Mouse (Mus musculus): ENCODE measurements around the gene Map2k3. TPM values are rescaled to one million over a fixed set of nuclear protein-coding genes. Genes with fewer than 3 reads are reported as not detected.

The Map2k3 gene
- total RNA-seq, 2 experiments from 2014 or later = 136 to 159 TPM

DNA sequence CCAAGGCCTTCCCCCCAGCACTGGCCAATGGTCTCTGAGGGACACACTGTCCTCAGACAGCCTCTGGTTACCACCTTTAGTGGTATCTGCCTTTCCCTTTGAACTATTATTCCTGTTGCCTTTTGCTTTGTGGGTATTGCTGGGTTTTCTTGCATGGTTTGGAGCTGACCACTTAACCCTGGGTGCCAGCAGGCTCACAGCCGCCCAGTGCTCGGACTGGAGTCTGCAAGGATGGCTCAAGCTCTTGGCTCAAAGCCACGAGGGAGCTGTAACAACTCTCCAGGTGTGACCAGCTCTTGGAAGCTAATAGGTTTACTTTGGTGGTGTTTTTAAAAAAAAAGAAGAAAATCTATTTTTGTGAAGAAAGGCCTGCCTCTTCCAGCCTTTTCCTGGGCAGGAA is 20.5 kb downstream of the Map2k3 start:
- no peak for DNase-seq
- Histone ChIP-seq H3K27ac (no peak overlapping the region), H3K4me3 (no peak overlapping the region)
- no peak for TF ChIP-seq CTCF (IDR thresholded peaks at IDR 0.05)
- intact Hi-C loops (cut with DNase I) = loop anchor here (5.0 kb wide), 1 partner anchor 90 kb away; no protein-coding TSS in a partner anchor

DNA sequence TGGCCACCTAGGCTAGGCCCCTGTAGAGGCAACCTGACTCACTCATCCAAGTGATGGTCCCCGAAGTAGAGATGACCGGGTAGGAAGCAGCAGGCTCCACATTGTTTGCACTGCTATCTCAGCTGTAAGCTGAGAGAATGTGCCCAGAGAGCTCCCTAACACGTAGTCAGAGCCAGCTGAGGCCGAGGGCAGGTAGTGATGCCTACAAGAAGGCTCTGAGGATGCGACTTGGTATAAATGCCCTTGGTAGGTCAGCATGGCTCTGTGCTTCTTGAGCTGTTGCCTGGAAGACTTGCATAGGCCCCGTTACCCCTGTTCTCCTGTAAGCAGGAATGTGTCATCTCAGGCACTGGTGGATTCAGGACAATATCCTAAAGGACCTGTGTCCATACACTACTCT is 21.2 kb downstream of the Map2k3 start:
- intact Hi-C loops (cut with DNase I) = loop anchor here (1.0 to 5.0 kb wide), 2 partner anchors 89 to 138 kb away; no protein-coding TSS in a partner anchor
- DNase-seq = no peak
- Histone ChIP-seq H3K4me3 (no peak overlapping the region), H3K27ac (0 out of 2 replicates have a peak overlapping the region, but pooled peaks have one; percentile 38)
- TF ChIP-seq CTCF (IDR thresholded peaks at IDR 0.05) = no peak

GRCm38 (mm10) chr11:60953803-60954202 is 22.0 kb downstream of the Map2k3 start:
- intact Hi-C loops (cut with DNase I) = loop anchor here (1.0 to 5.0 kb wide), 2 partner anchors 88 to 137 kb away; no protein-coding TSS in a partner anchor
- peak; percentile 93 for DNase-seq
- peak; percentile 93; the same call in 1 of the 2 replicates for TF ChIP-seq CTCF (IDR thresholded peaks at IDR 0.05)
- Histone ChIP-seq H3K27ac (peak overlapping the region; percentile 60), H3K4me3 (0 out of 2 replicates have a peak overlapping the region, but pooled peaks have one; percentile 17)

GRCm38 (mm10) chr11:60954255-60955104 is 22.6 kb downstream of the Map2k3 start:
- TF ChIP-seq CTCF (IDR thresholded peaks at IDR 0.05) = no peak
- H3K4me3 ChIP-seq = 0 out of 2 replicates have a peak overlapping the region, but pooled peaks have one; percentile 17
- H3K27ac ChIP-seq = peak overlapping the region; percentile 60
- DNase-seq = no peak
- intact Hi-C loops (cut with DNase I) = loop anchor here (5.0 kb wide), 1 partner anchor 88 kb away; no protein-coding TSS in a partner anchor

DNA sequence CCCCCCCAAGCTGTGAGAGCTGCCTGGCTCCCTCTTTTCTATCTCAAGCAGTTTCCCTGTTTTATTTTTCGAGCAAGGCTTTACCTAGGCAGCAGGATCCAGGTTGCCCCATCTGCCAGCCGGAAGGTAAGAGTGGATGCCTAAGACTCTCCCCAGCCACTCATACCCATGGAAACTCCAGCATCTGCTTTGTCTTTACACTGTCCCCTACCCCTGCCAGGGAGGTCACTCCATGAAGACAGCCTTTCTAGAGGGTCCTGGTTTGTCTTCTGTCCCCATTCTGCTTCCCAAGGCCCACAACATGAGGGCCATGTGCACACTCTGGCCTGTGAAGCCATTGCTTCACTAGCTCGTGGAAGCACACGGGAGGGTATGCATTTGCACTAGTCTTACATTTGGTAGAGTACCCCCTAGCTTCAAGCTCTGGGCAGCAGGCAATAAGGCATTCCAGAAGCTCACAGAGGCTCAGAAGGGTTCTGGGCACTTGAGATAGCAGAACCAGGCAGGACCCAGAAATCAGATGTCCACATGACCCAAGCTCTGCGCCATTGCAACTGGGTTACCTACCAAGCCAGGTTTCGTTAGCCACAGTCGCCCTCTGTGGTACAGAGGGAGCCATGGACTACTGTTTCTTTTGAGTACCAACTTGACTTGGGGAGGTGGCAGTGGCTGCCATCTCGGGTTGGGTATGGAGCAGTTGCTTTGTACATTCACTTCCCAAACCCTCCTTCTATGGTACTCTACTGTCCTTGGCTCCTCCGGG is 24.0 kb downstream of the Map2k3 start:
- no peak for TF ChIP-seq CTCF (IDR thresholded peaks at IDR 0.05)
- intact Hi-C loops (cut with DNase I) = no loop called here

GRCm38 (mm10) chr11:60958948-60959347 is 27.1 kb downstream of the Map2k3 start:
- no peak for TF ChIP-seq CTCF (IDR thresholded peaks at IDR 0.05)
- no peak for DNase-seq
- no peak overlapping the region for H3K4me3 ChIP-seq
- no peak overlapping the region for H3K27ac ChIP-seq
- intact Hi-C loops (cut with DNase I) = no loop called here

More for the DNA sequence above, 24.0 kb downstream of the Map2k3 start:
- no peak overlapping the region for H3K27ac ChIP-seq
- no peak for DNase-seq
- H3K4me3 ChIP-seq = no peak overlapping the region

- intact Hi-C loops (cut with DNase I) = no loop called here
- Histone ChIP-seq H3K27ac (no peak overlapping the region), H3K4me3 (no peak overlapping the region)
- DNase-seq = no peak
- no peak for TF ChIP-seq CTCF (IDR thresholded peaks at IDR 0.05)
Observed at GRCm38 (mm10) chr11:60961176-60961575, 29.3 kb downstream of the Map2k3 start.

- TF ChIP-seq CTCF (IDR thresholded peaks at IDR 0.05) = no peak
- peak; percentile 58 for DNase-seq
- intact Hi-C loops (cut with DNase I) = no loop called here
- peak overlapping the region; percentile 79 for H3K27ac ChIP-seq
- H3K4me3 ChIP-seq = peak overlapping the region; percentile 19; the same call in 1 of the 2 replicates
Observed at GRCm38 (mm10) chr11:60962709-60963108, 30.9 kb downstream of the Map2k3 start.

GRCm38 (mm10) chr11:60966974-60967373 is 35.1 kb downstream of the Map2k3 start:
- DNase-seq = no peak
- Histone ChIP-seq H3K27ac (no peak overlapping the region), H3K4me3 (no peak overlapping the region)
- intact Hi-C loops (cut with DNase I) = no loop called here
- no peak for TF ChIP-seq CTCF (IDR thresholded peaks at IDR 0.05)

- Histone ChIP-seq H3K4me3 (no peak overlapping the region), H3K27ac (0 out of 2 replicates have a peak overlapping the region, but pooled peaks have one; percentile 3)
- DNase-seq = no peak
- no peak for TF ChIP-seq CTCF (IDR thresholded peaks at IDR 0.05)
- intact Hi-C loops (cut with DNase I) = no loop called here
Observed at GRCm38 (mm10) chr11:60975097-60975496, 43.3 kb downstream of the Map2k3 start.

DNA sequence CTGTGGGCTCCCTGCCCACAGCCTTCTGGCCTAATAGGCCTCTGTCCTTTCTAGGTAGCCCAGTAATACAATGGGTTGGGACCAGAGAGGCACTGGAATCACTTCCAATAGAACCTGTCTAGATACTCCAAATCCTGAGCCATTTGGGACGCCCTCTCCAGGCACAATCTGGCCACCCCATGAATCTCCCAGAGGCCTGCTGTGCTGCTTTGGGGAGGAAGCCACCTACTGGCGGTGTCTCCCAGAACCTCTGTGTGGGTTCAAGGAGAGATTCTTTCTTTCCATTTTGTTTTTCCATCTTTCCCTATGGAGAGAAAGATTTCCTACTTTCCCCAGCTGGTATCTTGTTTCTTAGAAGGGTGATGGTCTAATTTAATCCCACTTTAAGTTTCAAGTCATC is 44.4 kb downstream of the Map2k3 start:
- TF ChIP-seq CTCF (IDR thresholded peaks at IDR 0.05) = peak; percentile 46
- no peak overlapping the region for H3K4me3 ChIP-seq
- intact Hi-C loops (cut with DNase I) = loop anchor here (2.0 kb wide), 1 partner anchor 41 kb away; no protein-coding TSS in a partner anchor
- peak; percentile 42 for DNase-seq
- H3K27ac ChIP-seq = peak overlapping the region; percentile 72

DNA sequence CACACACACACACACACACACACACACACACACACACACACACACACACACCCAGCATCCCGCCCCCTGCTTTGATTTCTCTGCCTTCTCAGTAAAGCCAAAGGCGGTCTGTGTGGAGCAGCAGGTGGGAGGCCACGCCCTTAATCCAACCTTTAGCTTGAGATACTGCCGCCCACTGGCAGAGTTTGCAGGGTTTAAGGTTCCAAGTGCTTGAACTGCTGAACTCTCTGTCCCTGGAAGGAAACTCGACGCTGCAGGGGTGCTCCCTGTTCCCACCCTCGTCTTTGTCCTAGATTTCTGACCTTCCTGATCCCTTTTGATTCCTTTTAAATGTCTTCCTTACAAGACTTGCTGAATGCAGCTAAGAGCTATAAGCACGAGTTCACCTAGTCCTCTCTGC is 44.9 kb downstream of the Map2k3 start:
- intact Hi-C loops (cut with DNase I) = loop anchor here (2.0 kb wide), 1 partner anchor 42 kb away; no protein-coding TSS in a partner anchor
- DNase-seq = peak; percentile 85
- peak overlapping the region; percentile 88 for H3K27ac ChIP-seq
- peak; percentile 43 for TF ChIP-seq CTCF (IDR thresholded peaks at IDR 0.05)
- no peak overlapping the region for H3K4me3 ChIP-seq

Measured in gastrocnemius, adult 2 months (tissue).